Mouse (Mus musculus) limb, embryonic 15.5 days (tissue): ENCODE results near the gene Dock4. TPM values are rescaled to one million over a fixed set of nuclear protein-coding genes. Genes with fewer than 3 reads are reported as not detected.

Experiments used
- ATAC-seq: fragments of 200-750 bp; cut with Nextera tagmentation; 2 replicates; pipeline ENCODE4 v1.8.0; 2017; ENCODE audit warnings: low read depth, moderate TSS enrichment; ENCODE audit not compliant: insufficient number of reproducible peaks, low FRiP score, low TSS enrichment
- H3K27ac ChIP-seq: fragments of 300-500 bp; sonication (generic); 2 replicates; pipeline ENCODE4 v1.5.1; 2015; ENCODE audit warnings: moderate library complexity, mild to moderate bottlenecking, inconsistent platforms
- H3K27me3 ChIP-seq: fragments of 300-500 bp; sonication (generic); 2 replicates; pipeline ENCODE4 v1.6.1; 2015; ENCODE audit warnings: inconsistent platforms
- H3K36me3 ChIP-seq: fragments of 300-500 bp; sonication (generic); 2 replicates; pipeline ENCODE4 v1.6.1; 2015; ENCODE audit warnings: inconsistent platforms
- H3K4me1 ChIP-seq: fragments of 300-500 bp; sonication (generic); 2 replicates; pipeline ENCODE4 v1.6.1; 2015; ENCODE audit warnings: inconsistent platforms
- H3K4me2 ChIP-seq: fragments of 300-500 bp; sonication (generic); 2 replicates; pipeline ENCODE4 v1.6.1; 2015; ENCODE audit warnings: mild to moderate bottlenecking, inconsistent platforms
- H3K4me3 ChIP-seq: fragments of 300-500 bp; sonication (generic); 2 replicates; pipeline ENCODE4 v1.5.1; 2015; ENCODE audit warnings: mild to moderate bottlenecking, inconsistent platforms
- H3K9ac ChIP-seq: fragments of 300-500 bp; sonication (generic); 2 replicates; pipeline ENCODE4 v1.6.1; 2015; ENCODE audit warnings: inconsistent platforms
- H3K9me3 ChIP-seq: fragments of 300-500 bp; sonication (generic); 2 replicates; pipeline ENCODE4 v1.6.1; 2016; ENCODE audit warnings: inconsistent platforms
- WGBS: fragments of 180-500 bp; shearing (Covaris S2); methylation state at CpG from one replicate; pipeline ENCODE4 v1.1.7; 2015; 5-methylcytosine and 5-hydroxymethylcytosine counted together
- polyA plus RNA-seq: library from polyadenylated mRNA; unstranded; fragments of >200 nt; fragmentation: Nextera tagmentation; extraction: Ambion mirVana; gene quantifications from 2 replicates; pipeline ENCODE4 v1.2.1, GENCODE M21; 2015

The Dock4 gene
- polyA plus RNA-seq, 1 experiment from 2014 or later, result 13.6 TPM

- Histone ChIP-seq H3K27me3 (no peaks in the 10 kb centered on the region), H3K9me3 (no peaks in the 10 kb centered on the region), H3K4me1 (no peaks in the 10 kb centered on the region), H3K9ac (no peak overlapping the region), H3K27ac (no peak overlapping the region), H3K36me3 (no peaks in the 10 kb centered on the region), H3K4me3 (no peak overlapping the region), H3K4me2 (no peak overlapping the region)
- WGBS, result 74% methylated on average over 5 of the region's 5 CpGs
- ATAC-seq, result no peak
Observed at GRCm38 (mm10) chr12:40823631-40824030, 377.9 kb downstream of the Dock4 start.

GRCm38 (mm10) chr12:40824251-40824650 is 378.5 kb downstream of the Dock4 start:
- ATAC-seq, result no peak
- no peaks in the 10 kb centered on the region for H3K27me3 ChIP-seq
- no peak overlapping the region for H3K9ac ChIP-seq
- H3K9me3 ChIP-seq, result no peaks in the 10 kb centered on the region
- no peak overlapping the region for H3K4me2 ChIP-seq
- H3K4me1 ChIP-seq, result no peaks in the 10 kb centered on the region
- H3K4me3 ChIP-seq, result no peak overlapping the region
- no peak overlapping the region for H3K27ac ChIP-seq
- H3K36me3 ChIP-seq, result no peaks in the 10 kb centered on the region
- WGBS, result 63% methylated on average over 2 of the region's 2 CpGs

- no peak overlapping the region for H3K27ac ChIP-seq
- no peaks in the 10 kb centered on the region for H3K4me1 ChIP-seq
- ATAC-seq, result no peak
- H3K27me3 ChIP-seq, result no peaks in the 10 kb centered on the region
- H3K4me2 ChIP-seq, result no peak overlapping the region
- no peaks in the 10 kb centered on the region for H3K9me3 ChIP-seq
- H3K36me3 ChIP-seq, result 0 out of 2 replicates have a peak, but pooled peaks cover 2% of the 10 kb centered on the region
- WGBS, result 72% methylated on average over 5 of the region's 5 CpGs
- no peak overlapping the region for H3K9ac ChIP-seq
- H3K4me3 ChIP-seq, result no peak overlapping the region
Observed at GRCm38 (mm10) chr12:40825935-40826460, 380.2 kb downstream of the Dock4 start.

GRCm38 (mm10) chr12:40826491-40826890 is 380.7 kb downstream of the Dock4 start:
- Histone ChIP-seq H3K4me1 (no peaks in the 10 kb centered on the region), H3K27me3 (no peaks in the 10 kb centered on the region), H3K27ac (no peak overlapping the region), H3K36me3 (0 out of 2 replicates have a peak, but pooled peaks cover 2% of the 10 kb centered on the region), H3K4me2 (no peak overlapping the region), H3K9ac (no peak overlapping the region), H3K4me3 (no peak overlapping the region), H3K9me3 (no peaks in the 10 kb centered on the region)
- WGBS, result 20% methylated on average over 3 of the region's 3 CpGs
- no peak for ATAC-seq

GRCm38 (mm10) chr12:40828025-40828424 is 382.3 kb downstream of the Dock4 start:
- Histone ChIP-seq H3K36me3 (0 out of 2 replicates have a peak, but pooled peaks cover 2% of the 10 kb centered on the region), H3K27me3 (no peaks in the 10 kb centered on the region), H3K27ac (no peak overlapping the region), H3K4me1 (no peaks in the 10 kb centered on the region), H3K4me3 (no peak overlapping the region), H3K9ac (no peak overlapping the region), H3K4me2 (no peak overlapping the region), H3K9me3 (no peaks in the 10 kb centered on the region)
- ATAC-seq, result no peak

GRCm38 (mm10) chr12:40829269-40829668 is 383.5 kb downstream of the Dock4 start:
- Histone ChIP-seq H3K9me3 (no peaks in the 10 kb centered on the region), H3K4me2 (no peak overlapping the region), H3K36me3 (0 out of 2 replicates have a peak, but pooled peaks cover 2% of the 10 kb centered on the region), H3K27ac (no peak overlapping the region), H3K9ac (no peak overlapping the region), H3K27me3 (no peaks in the 10 kb centered on the region), H3K4me3 (no peak overlapping the region), H3K4me1 (no peaks in the 10 kb centered on the region)
- ATAC-seq, result no peak
- WGBS, result 76% methylated on average over 1 of the region's 1 CpGs

- ATAC-seq, result no peak
- Histone ChIP-seq H3K27ac (no peak overlapping the region), H3K36me3 (0 out of 2 replicates have a peak, but pooled peaks cover 2% of the 10 kb centered on the region), H3K9me3 (no peaks in the 10 kb centered on the region), H3K4me1 (no peaks in the 10 kb centered on the region), H3K4me2 (no peak overlapping the region), H3K27me3 (no peaks in the 10 kb centered on the region), H3K9ac (no peak overlapping the region), H3K4me3 (no peak overlapping the region)
- 66% methylated on average over 8 of the region's 8 CpGs for WGBS
Observed at GRCm38 (mm10) chr12:40832157-40832556, 386.4 kb downstream of the Dock4 start.

- no peak for ATAC-seq
- H3K4me3 ChIP-seq, result no peak overlapping the region
- peaks cover 14% of the 10 kb centered on the region for H3K4me1 ChIP-seq
- H3K4me2 ChIP-seq, result no peak overlapping the region
- H3K36me3 ChIP-seq, result 0 out of 2 replicates have a peak, but pooled peaks cover 5% of the 10 kb centered on the region
- H3K9me3 ChIP-seq, result no peaks in the 10 kb centered on the region
- no peak overlapping the region for H3K9ac ChIP-seq
- H3K27me3 ChIP-seq, result no peaks in the 10 kb centered on the region
- 64% methylated on average over 6 of the region's 6 CpGs for WGBS
- no peak overlapping the region for H3K27ac ChIP-seq
Observed at GRCm38 (mm10) chr12:40836924-40837323, 391.2 kb downstream of the Dock4 start.

- H3K4me3 ChIP-seq, result no peak overlapping the region
- H3K9me3 ChIP-seq, result no peaks in the 10 kb centered on the region
- H3K36me3 ChIP-seq, result 0 out of 2 replicates have a peak, but pooled peaks cover 5% of the 10 kb centered on the region
- no peak overlapping the region for H3K4me2 ChIP-seq
- peaks cover 14% of the 10 kb centered on the region for H3K4me1 ChIP-seq
- ATAC-seq, result no peak
- no peaks in the 10 kb centered on the region for H3K27me3 ChIP-seq
- 1% methylated on average over 8 of the region's 8 CpGs for WGBS
- no peak overlapping the region for H3K27ac ChIP-seq
- H3K9ac ChIP-seq, result no peak overlapping the region
Observed at GRCm38 (mm10) chr12:40837597-40838337, 392.0 kb downstream of the Dock4 start.

- H3K36me3 ChIP-seq, result 0 out of 2 replicates have a peak, but pooled peaks cover 5% of the 10 kb centered on the region
- H3K9ac ChIP-seq, result no peak overlapping the region
- no peak for ATAC-seq
- WGBS, result 45% methylated on average over 2 of the region's 2 CpGs
- no peak overlapping the region for H3K27ac ChIP-seq
- H3K4me3 ChIP-seq, result no peak overlapping the region
- no peak overlapping the region for H3K4me2 ChIP-seq
- H3K9me3 ChIP-seq, result no peaks in the 10 kb centered on the region
- H3K27me3 ChIP-seq, result no peaks in the 10 kb centered on the region
- H3K4me1 ChIP-seq, result peaks cover 14% of the 10 kb centered on the region
Observed at GRCm38 (mm10) chr12:40838338-40838695, 392.6 kb downstream of the Dock4 start.

GRCm38 (mm10) chr12:40838940-40839339 is 393.2 kb downstream of the Dock4 start:
- no peak for ATAC-seq
- WGBS, result 58% methylated on average over 5 of the region's 5 CpGs

GRCm38 (mm10) chr12:40839817-40840216 is 394.1 kb downstream of the Dock4 start:
- Histone ChIP-seq H3K4me1 (peaks cover 14% of the 10 kb centered on the region), H3K27ac (no peak overlapping the region), H3K36me3 (0 out of 2 replicates have a peak, but pooled peaks cover 5% of the 10 kb centered on the region), H3K9me3 (no peaks in the 10 kb centered on the region), H3K9ac (no peak overlapping the region), H3K4me3 (no peak overlapping the region), H3K27me3 (no peaks in the 10 kb centered on the region), H3K4me2 (no peak overlapping the region)
- ATAC-seq, result no peak
- WGBS, result 80% methylated on average over 4 of the region's 4 CpGs

More at GRCm38 (mm10) chr12:40838940-40839339, 393.2 kb downstream of the Dock4 start:
- Histone ChIP-seq H3K9me3 (no peaks in the 10 kb centered on the region), H3K27ac (no peak overlapping the region), H3K4me3 (no peak overlapping the region), H3K36me3 (0 out of 2 replicates have a peak, but pooled peaks cover 5% of the 10 kb centered on the region), H3K4me1 (peaks cover 14% of the 10 kb centered on the region), H3K4me2 (no peak overlapping the region), H3K27me3 (no peaks in the 10 kb centered on the region), H3K9ac (no peak overlapping the region)
